Mouse (Mus musculus) heart, adult 2 months (tissue): ENCODE measurements at regions not wholly inside any gene's neighbourhood (a gene's known extent, or its start where the extent isn't known, plus 50 kb on each side); places are given as distances from the start of the nearest gene placed in this dataset.

Source experiments
- DNase-seq, 2 experiments: peaks; one replicate each; pipeline ENCODE4 v3.0.0; 2021
- H3K27ac ChIP-seq: fragments of 200-600 bp; 2 replicates; pipeline ENCODE4 v1.8.1; 2022
- H3K27me3 ChIP-seq: fragments of 200-500 bp; 2 replicates; pipeline ENCODE4 v1.6.1; 2012; ENCODE audit warnings: mild to moderate bottlenecking, low read length, inconsistent platforms, mixed read lengths; ENCODE audit not compliant: control insufficient read depth, insufficient read depth
- H3K36me3 ChIP-seq: fragments of 200-500 bp; 2 replicates; pipeline ENCODE4 v1.6.1; 2012; ENCODE audit warnings: low read length, inconsistent platforms; ENCODE audit not compliant: control insufficient read depth, insufficient read depth
- H3K4me1 ChIP-seq: fragments of 200-500 bp; 2 replicates; pipeline ENCODE4 v1.6.1; 2011; ENCODE audit warnings: low read length; ENCODE audit not compliant: control insufficient read depth, insufficient read depth
- H3K4me3 ChIP-seq: fragments of 200-600 bp; 2 replicates; pipeline ENCODE4 v1.8.1; 2022
- H3K79me2 ChIP-seq: fragments of 200-500 bp; replicated peaks from 2 replicates; pipeline ENCODE4 v1.6.1; 2012; ENCODE audit warnings: mild to moderate bottlenecking, inconsistent platforms, low read length, moderate library complexity, mixed read lengths; ENCODE audit not compliant: control insufficient read depth, insufficient read depth
- H3K9ac ChIP-seq: fragments of 200-500 bp; 2 replicates; pipeline ENCODE4 v1.6.1; 2012; ENCODE audit warnings: low read depth, mild to moderate bottlenecking, control low read depth, inconsistent platforms, low read length, mixed read lengths
- CTCF ChIP-seq: fragments of 200-600 bp; IDR thresholded peaks from 2 replicates; pipeline ENCODE4 v1.8.1; 2022; ENCODE audit warnings: antibody characterized with exemption, mild to moderate bottlenecking, moderate library complexity
- EP300 ChIP-seq: fragments of 200-500 bp; IDR thresholded peaks from 2 replicates; pipeline ENCODE4 v1.6.1; 2011; ENCODE audit warnings: low read depth, low read length, control low read depth; ENCODE audit not compliant: insufficient read depth
- POLR2A ChIP-seq: fragments of 200-500 bp; IDR thresholded peaks from 2 replicates; pipeline ENCODE4 v1.6.1; 2011; ENCODE audit warnings: mild to moderate bottlenecking, low read depth, low read length, control low read depth; ENCODE audit not compliant: insufficient read depth
- WGBS: fragments of 180-500 bp; shearing (Covaris S2); methylation state at CpG from one replicate; pipeline ENCODE4 v1.1.7; 2018; 5-methylcytosine and 5-hydroxymethylcytosine counted together
- intact Hi-C: fragments of 180-260 bp; cut with DNase I; formaldehyde crosslinking; loops from one replicate; pipeline ENCODE4 v1.15.1; 2025

DNA sequence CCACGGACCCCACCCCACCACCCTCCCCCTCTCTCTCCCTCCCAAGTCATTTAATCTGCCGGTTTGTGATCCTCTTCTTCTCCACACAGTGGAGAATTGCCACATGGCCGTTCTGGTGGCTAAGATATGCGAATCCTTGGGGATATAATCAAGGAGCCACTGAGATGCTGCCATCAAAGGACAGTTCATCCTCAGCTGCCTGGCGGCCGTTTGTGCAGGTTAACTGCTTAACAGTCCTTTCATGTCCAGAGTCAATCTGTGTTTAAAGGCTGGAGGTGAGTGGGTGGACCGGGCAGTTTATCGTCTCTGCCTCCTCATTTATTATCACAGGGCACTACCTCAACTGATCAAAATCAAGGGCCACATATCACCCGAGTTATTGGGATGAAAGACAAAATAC lies 241.6 kb upstream of the Noct start:
- H3K27me3 ChIP-seq, result no peaks in the 10 kb centered on the region
- intact Hi-C loops, result no loop called here
- no peaks in the 10 kb centered on the region; the same call in 1 of the 2 replicates for H3K4me1 ChIP-seq
- no peaks in the 10 kb centered on the region for H3K79me2 ChIP-seq
- TF ChIP-seq EP300 (no peak), POLR2A (no peak), CTCF (no peak)
- H3K36me3 ChIP-seq, result no peaks in the 10 kb centered on the region
- H3K27ac ChIP-seq, result no peak overlapping the region
- H3K9ac ChIP-seq, result no peak overlapping the region
- WGBS, result 50% methylated on average over 9 of the region's 9 CpGs
- H3K4me3 ChIP-seq, result no peak overlapping the region
- DNase-seq, result no peak

DNA sequence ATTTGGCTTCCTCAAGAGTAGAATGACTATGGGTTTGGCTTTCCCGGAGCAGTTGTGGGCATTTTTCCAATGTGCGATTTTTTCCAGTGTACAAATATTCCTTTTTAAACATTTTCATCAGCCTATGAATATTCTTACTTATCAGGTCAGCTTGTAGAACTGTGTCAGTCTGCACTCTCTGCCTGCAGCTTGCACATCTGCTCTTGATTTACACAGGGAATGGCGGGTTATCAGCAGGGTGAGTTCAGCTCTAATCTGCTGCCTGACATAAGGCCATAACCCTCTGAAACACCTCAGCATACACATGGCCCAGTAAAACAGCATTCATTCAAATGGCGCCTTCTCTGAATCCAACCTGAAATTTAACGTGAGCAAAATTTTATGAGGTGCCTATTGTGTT lies 241.1 kb upstream of the Noct start:
- no peaks in the 10 kb centered on the region for H3K36me3 ChIP-seq
- no peaks in the 10 kb centered on the region for H3K27me3 ChIP-seq
- no peaks in the 10 kb centered on the region; the same call in 1 of the 2 replicates for H3K4me1 ChIP-seq
- 50% methylated on average over 5 of the region's 5 CpGs for WGBS
- H3K79me2 ChIP-seq, result no peaks in the 10 kb centered on the region
- DNase-seq, result no peak
- H3K9ac ChIP-seq, result no peak overlapping the region
- TF ChIP-seq CTCF (no peak), EP300 (no peak), POLR2A (no peak)
- no peak overlapping the region for H3K27ac ChIP-seq
- no peak overlapping the region for H3K4me3 ChIP-seq
- intact Hi-C loops, result no loop called here

DNA sequence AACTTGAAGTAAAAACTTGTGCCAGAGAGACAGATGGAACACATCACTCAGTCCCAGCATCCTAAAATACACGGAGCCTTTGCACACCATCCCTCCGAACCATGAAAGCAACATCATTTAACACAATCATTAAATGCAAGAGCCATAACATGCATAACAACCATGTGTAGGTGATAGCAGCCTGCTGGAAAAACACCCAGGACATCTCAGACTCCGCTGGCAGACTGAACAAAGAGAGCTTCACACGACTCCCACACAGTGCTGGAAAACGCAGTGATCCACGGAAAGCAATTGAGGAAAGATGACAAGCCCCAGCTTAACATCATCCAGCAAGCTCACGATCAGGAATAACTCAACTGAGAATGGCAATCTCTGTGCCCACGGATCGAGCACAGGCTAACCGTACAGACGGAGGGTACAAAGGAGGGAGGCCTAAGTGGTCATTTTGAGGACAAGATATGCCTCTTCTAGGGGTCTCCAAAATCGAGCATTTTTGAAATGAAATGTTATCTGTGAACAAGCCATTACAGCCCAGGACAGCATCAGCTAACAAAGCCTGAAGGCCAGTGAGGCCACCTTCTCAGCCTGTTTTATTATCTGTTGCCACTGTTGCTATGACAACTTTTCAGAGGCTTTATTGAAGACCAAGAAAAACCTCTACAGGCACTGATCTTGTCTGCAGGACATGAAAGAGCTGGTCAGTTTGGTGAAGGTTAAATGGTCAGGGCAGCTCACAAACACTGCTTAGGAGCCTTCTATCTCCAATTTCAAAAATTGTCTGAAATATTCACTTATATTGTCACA lies 240.1 kb upstream of the Noct start:
- no peak overlapping the region for H3K27ac ChIP-seq
- H3K4me1 ChIP-seq, result no peaks in the 10 kb centered on the region; the same call in 1 of the 2 replicates
- H3K9ac ChIP-seq, result no peak overlapping the region
- intact Hi-C loops, result no loop called here
- no peaks in the 10 kb centered on the region for H3K79me2 ChIP-seq
- TF ChIP-seq POLR2A (no peak), CTCF (no peak), EP300 (no peak)
- H3K4me3 ChIP-seq, result no peak overlapping the region
- no peak for DNase-seq
- 58% methylated on average over 12 of the region's 12 CpGs for WGBS
- no peaks in the 10 kb centered on the region for H3K27me3 ChIP-seq
- no peaks in the 10 kb centered on the region for H3K36me3 ChIP-seq

DNA sequence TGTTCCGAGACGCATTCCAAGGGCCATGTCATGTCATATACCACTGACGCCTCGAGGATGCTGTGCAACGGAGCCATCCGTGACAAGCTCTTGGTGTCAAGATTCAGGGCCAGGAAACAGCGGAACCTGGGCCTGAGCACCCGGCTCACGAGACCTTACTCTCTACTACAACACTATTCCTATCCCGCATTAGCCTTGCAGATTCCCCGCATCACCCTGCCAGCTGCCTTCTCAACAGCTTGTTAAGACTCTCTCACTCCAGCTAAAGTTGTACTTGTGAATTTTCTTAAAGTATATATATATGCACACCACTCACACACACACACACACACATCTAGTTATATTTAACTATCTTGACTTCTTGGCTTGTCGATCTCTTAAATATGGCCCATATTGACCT lies 236.4 kb upstream of the Noct start:
- no peaks in the 10 kb centered on the region for H3K79me2 ChIP-seq
- DNase-seq, result no peak
- no peak overlapping the region for H3K27ac ChIP-seq
- 75% methylated on average over 12 of the region's 12 CpGs for WGBS
- H3K4me3 ChIP-seq, result no peak overlapping the region
- no peaks in the 10 kb centered on the region for H3K27me3 ChIP-seq
- H3K4me1 ChIP-seq, result no peaks in the 10 kb centered on the region; the same call in 1 of the 2 replicates
- H3K36me3 ChIP-seq, result no peaks in the 10 kb centered on the region
- no peak overlapping the region for H3K9ac ChIP-seq
- intact Hi-C loops, result no loop called here
- TF ChIP-seq EP300 (no peak), POLR2A (no peak), CTCF (no peak)

DNA sequence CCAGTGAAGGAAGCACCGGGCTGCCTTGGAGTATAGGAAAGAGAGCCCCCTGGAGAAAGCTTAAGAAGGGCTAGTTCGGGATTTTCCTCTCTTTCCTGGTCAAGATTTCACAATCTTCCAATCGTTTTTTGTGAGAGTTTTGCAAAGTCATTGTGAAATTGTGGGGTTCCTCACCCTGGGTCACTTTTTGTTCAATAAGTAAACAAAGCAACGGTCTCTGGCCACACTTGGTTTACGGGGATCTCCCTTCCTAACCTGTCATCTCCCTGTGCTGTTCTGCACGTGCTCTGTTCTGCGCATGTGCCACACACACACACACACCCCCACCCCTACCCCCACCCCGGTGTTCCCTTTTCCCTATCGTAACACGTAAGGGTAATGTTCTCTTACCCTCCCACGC lies 233.4 kb upstream of the Noct start:
- TF ChIP-seq EP300, result no peak
- TF ChIP-seq POLR2A, result no peak

DNA sequence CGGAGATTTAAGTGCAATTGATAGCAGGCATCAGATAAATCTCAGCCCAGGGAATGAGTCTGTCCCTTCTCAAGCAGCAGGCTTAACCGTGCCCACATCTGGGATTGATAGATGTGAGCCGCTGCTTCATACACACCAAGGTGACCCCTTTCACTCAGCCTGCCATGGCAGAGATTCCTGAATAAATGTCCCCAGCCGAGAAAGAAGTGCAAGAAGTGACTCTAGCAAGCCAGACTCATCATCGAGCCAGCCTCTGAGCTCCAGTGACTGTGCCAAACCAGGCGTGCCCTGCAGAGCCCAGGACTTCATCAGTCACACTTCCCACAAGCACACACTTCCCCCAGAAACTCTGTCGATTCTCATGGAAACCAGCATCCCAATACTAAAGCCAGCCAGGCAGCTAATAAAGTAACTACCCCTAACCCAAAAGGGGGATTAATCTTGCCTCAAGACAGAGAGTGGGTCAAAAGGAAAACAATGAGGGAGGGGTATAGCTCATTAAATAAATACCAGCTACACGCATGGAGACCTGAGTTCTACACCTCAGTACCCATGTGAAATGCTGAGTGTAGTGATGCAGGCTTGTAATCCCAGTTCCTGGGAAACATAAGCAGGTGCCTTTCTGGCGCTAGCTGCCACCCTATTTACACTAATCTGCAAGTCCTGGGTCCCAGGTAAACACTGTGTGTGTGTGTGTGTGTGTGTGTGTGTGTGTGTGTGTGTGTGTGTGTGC lies 231.5 kb upstream of the Noct start:
- 51% methylated on average over 9 of the region's 9 CpGs for WGBS
- Histone ChIP-seq H3K4me1 (no peaks in the 10 kb centered on the region), H3K9ac (no peak overlapping the region), H3K27ac (no peak overlapping the region), H3K36me3 (no peaks in the 10 kb centered on the region), H3K4me3 (no peak overlapping the region), H3K79me2 (no peaks in the 10 kb centered on the region), H3K27me3 (no peaks in the 10 kb centered on the region)
- no peak for TF ChIP-seq EP300
- no peak for TF ChIP-seq CTCF
- no peak for TF ChIP-seq POLR2A
- intact Hi-C loops, result no loop called here
- no peak for DNase-seq

More for the DNA sequence above, 233.4 kb upstream of the Noct start:
- H3K4me3 ChIP-seq, result no peak overlapping the region
- WGBS, result 74% methylated on average over 11 of the region's 11 CpGs
- H3K27ac ChIP-seq, result no peak overlapping the region
- H3K79me2 ChIP-seq, result no peaks in the 10 kb centered on the region
- H3K27me3 ChIP-seq, result no peaks in the 10 kb centered on the region
- DNase-seq, result no peak
- no peak overlapping the region for H3K9ac ChIP-seq
- H3K36me3 ChIP-seq, result no peaks in the 10 kb centered on the region
- H3K4me1 ChIP-seq, result no peaks in the 10 kb centered on the region
- intact Hi-C loops, result no loop called here
